Mouse (Mus musculus): ENCODE measurements at regions not wholly inside any gene's neighbourhood (a gene's known extent, or its start where the extent isn't known, plus 50 kb on each side); places are given as distances from the start of the nearest gene placed in this dataset.

- no peak for TF ChIP-seq GATA1 (IDR thresholded peaks at IDR 0.05; ENCODE audit: borderline replicate concordance, low read length)
- TF ChIP-seq FLI1 (IDR thresholded peaks at IDR 0.05; ENCODE audit: low read length), result no peak
These were observed 251.6 kb downstream of the Dact1 start for GRCm38 (mm10) chr12:71561259-71561658.
